Mouse (Mus musculus) C2C12 (cell line): ENCODE measurements around the gene Sh3bp4.

Experiments
- CEBPB ChIP-seq: IDR thresholded peaks from one replicate; pipeline ENCODE4 v1.6.1; 2011; ENCODE audit warnings: low read depth, mild to moderate bottlenecking, control low read depth, moderate library complexity
- CTCF ChIP-seq: IDR thresholded peaks from one replicate; pipeline ENCODE4 v1.5.1; 2011; ENCODE audit not compliant: control insufficient read depth, insufficient read depth, insufficient read length
- MAX ChIP-seq: IDR thresholded peaks from one replicate; pipeline ENCODE4 v1.6.1; 2011; ENCODE audit warnings: mild to moderate bottlenecking, control low read depth
- MYOD1 ChIP-seq: IDR thresholded peaks from one replicate; pipeline ENCODE4 v1.6.1; 2011; ENCODE audit warnings: low read depth; ENCODE audit not compliant: control insufficient read depth, insufficient read length
- MYOG ChIP-seq: IDR thresholded peaks from one replicate; pipeline ENCODE4 v1.6.1; 2011; ENCODE audit not compliant: control insufficient read depth, insufficient read length; ENCODE audit errors: extremely low read depth
- USF1 ChIP-seq: IDR thresholded peaks from one replicate; pipeline ENCODE4 v1.6.1; 2011; ENCODE audit warnings: low read depth, mild to moderate bottlenecking, control low read depth, moderate library complexity

- TF ChIP-seq MAX (no peak), MYOD1 (no peak), CTCF (no peak), CEBPB (no peak), USF1 (no peak), MYOG (no peak)
Observed at GRCm38 (mm10) chr1:89090676-89091075, 20.5 kb downstream of the Sh3bp4 start.
